Mouse (Mus musculus) lung, embryonic 14.5 days (tissue): ENCODE results near the gene Iqcj. TPM values are rescaled to one million over a fixed set of nuclear protein-coding genes. Genes with fewer than 3 reads are reported as not detected.

Experiments used
- ATAC-seq: fragments of 200-750 bp; cut with Nextera tagmentation; 2 replicates; pipeline ENCODE4 v1.8.0; 2017; ENCODE audit warnings: mild to moderate bottlenecking, moderate TSS enrichment, moderate library complexity; ENCODE audit not compliant: insufficient read depth
- DNase-seq: peaks from one replicate; pipeline ENCODE4 v3.0.0-alpha.2; 2015
- H3K27ac ChIP-seq: fragments of 300-500 bp; sonication (generic); 2 replicates; pipeline ENCODE4 v1.5.1; 2014; ENCODE audit warnings: low read depth, mild to moderate bottlenecking, moderate library complexity
- H3K27me3 ChIP-seq: fragments of 300-500 bp; sonication (generic); 2 replicates; pipeline ENCODE4 v1.6.1; 2014; ENCODE audit warnings: low read length, control low read depth; ENCODE audit not compliant: insufficient read depth
- H3K36me3 ChIP-seq: fragments of 300-500 bp; sonication (generic); 2 replicates; pipeline ENCODE4 v1.6.1; 2014; ENCODE audit warnings: control low read depth; ENCODE audit not compliant: insufficient read depth
- H3K4me1 ChIP-seq: fragments of 300-500 bp; sonication (generic); 2 replicates; pipeline ENCODE4 v1.6.1; 2014; ENCODE audit warnings: antibody characterized with exemption, control low read depth; ENCODE audit not compliant: insufficient read depth
- H3K4me2 ChIP-seq: fragments of 300-500 bp; sonication (generic); 2 replicates; pipeline ENCODE4 v1.6.1; 2014; ENCODE audit warnings: mild to moderate bottlenecking
- H3K4me3 ChIP-seq: fragments of 300-500 bp; sonication (generic); 2 replicates; pipeline ENCODE4 v1.5.1; 2014; ENCODE audit warnings: low read depth, low read length
- H3K9ac ChIP-seq: fragments of 300-500 bp; sonication (generic); 2 replicates; pipeline ENCODE4 v1.6.1; 2014
- H3K9me3 ChIP-seq: fragments of 300-500 bp; sonication (generic); 2 replicates; pipeline ENCODE4 v1.6.1; 2016; ENCODE audit warnings: low read depth, low read length, control low read depth
- CTCF ChIP-seq: IDR thresholded peaks from 2 replicates; pipeline ENCODE4 v1.5.1; 2016; ENCODE audit warnings: antibody characterized with exemption, low read depth
- WGBS: fragments of 180-500 bp; shearing (Covaris S2); extraction: QIAGEN DNeasy Blood & Tissue Kit; methylation state at CpG from one replicate; pipeline ENCODE4 v1.1.7; 2014; 5-methylcytosine and 5-hydroxymethylcytosine counted together
- polyA plus RNA-seq: library from polyadenylated mRNA; unstranded; fragments of >200 nt; fragmentation: Nextera tagmentation; extraction: Ambion mirVana; gene quantifications from 2 replicates; pipeline ENCODE4 v1.2.1, GENCODE M21; 2014

Iqcj gene
- polyA plus RNA-seq, 1 experiment from 2014 or later, result not detected

DNA sequence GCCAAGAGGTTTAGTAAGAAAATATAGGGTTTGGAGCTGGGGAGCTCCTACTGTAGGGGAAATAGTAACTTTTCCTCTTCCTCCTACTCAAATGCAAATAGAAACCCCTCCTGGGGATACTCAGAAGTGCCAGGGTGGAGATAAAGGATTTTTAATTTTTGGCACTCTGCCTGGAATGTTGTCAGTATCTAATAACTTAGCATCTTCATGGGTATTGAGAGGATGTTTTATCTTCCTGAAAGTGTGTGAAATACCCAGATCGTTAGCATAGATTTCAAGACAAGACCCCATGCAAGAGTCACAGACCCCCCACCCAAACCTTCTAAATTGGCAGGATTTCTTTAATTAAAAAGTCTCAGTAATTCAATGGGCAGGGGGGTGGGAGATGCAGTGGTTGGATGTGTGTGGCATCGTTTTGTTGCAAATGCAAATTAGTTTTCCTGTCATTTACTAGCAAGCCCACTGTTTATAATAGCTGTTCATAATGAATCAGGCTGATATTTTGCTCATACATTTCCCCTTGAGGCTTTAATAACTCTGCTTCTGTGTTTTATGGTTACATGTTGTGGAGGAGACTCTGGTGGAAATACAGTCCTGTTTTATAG lies 213.2 kb downstream of the Iqcj start:
- no peak overlapping the region for H3K4me3 ChIP-seq
- no peak overlapping the region for H3K27ac ChIP-seq
- H3K27me3 ChIP-seq, result no peaks in the 10 kb centered on the region
- H3K4me1 ChIP-seq, result no peaks in the 10 kb centered on the region
- H3K9me3 ChIP-seq, result no peaks in the 10 kb centered on the region
- WGBS, result 63% methylated on average over 2 of the region's 2 CpGs
- no peak overlapping the region for H3K4me2 ChIP-seq
- H3K9ac ChIP-seq, result no peak overlapping the region
- DNase-seq (no peak), ATAC-seq (no peak)
- no peak for TF ChIP-seq CTCF
- no peaks in the 10 kb centered on the region for H3K36me3 ChIP-seq

Other genes starting within 250 kb of the Iqcj start
- not detected in 2 replicates for gene Iqschfp, start within 50 bp of the Iqcj start, polyA plus RNA-seq
- 43.8 and 46.2 TPM in 2 replicates for gene Schip1, start 172.6 kb downstream of the Iqcj start, polyA plus RNA-seq